Mouse (Mus musculus) brain, embryonic 14.5 days (tissue): ENCODE data around the gene Hibadh.

Source experiments
- CTCF ChIP-seq: fragments of 200-500 bp; IDR thresholded peaks from 2 replicates; pipeline ENCODE4 v1.5.1; 2012; ENCODE audit warnings: inconsistent platforms, mild to moderate bottlenecking, moderate library complexity, borderline replicate concordance; ENCODE audit not compliant: insufficient read depth, insufficient read length; ENCODE audit errors: extremely low read depth
- POLR2A ChIP-seq: fragments of 200-500 bp; IDR thresholded peaks from 2 replicates; pipeline ENCODE4 v1.6.1; 2012; ENCODE audit warnings: mild to moderate bottlenecking, inconsistent platforms, borderline replicate concordance; ENCODE audit not compliant: poor library complexity, insufficient read depth, insufficient read length, severe bottlenecking; ENCODE audit errors: extremely low read depth

DNA sequence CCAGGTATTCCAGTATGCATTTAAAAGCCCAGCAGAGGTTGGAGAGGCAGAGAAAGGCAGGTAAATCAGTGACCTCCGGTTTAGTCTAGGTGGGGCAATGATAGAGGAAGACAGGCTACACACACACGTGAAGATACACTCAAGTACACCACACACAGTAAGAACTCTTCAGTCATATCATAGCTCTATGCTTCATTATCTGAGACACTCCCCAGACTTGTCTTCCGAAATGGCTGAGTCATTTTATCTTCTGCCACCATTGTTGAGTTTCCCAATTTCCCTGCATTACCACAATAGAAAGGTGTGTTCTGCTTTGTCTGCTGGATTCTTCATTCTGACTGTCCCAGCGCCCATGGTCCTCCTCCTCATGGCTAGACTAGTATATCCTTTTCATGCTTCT, 13.5 kb downstream of the Hibadh start:
- TF ChIP-seq POLR2A, result no peak
- no peak for TF ChIP-seq CTCF
